Mouse (Mus musculus) embryonic facial prominence, embryonic 11.5 days (tissue): ENCODE data around the gene Pak1. TPM values are rescaled to one million over a fixed set of nuclear protein-coding genes. Genes with fewer than 3 reads are reported as not detected.

Experiments used
- ATAC-seq: fragments of 200-750 bp; cut with Nextera tagmentation; replicated peaks from 2 replicates; pipeline ENCODE4 v1.8.0; 2017; ENCODE audit warnings: low read depth; ENCODE audit not compliant: insufficient number of reproducible peaks, low FRiP score, low TSS enrichment
- DNase-seq: peaks from one replicate; pipeline ENCODE4 v3.0.0-alpha.2; 2015; ENCODE audit warnings: low spot score
- H3K27ac ChIP-seq: fragments of 300-500 bp; sonication (generic); replicated peaks from 2 replicates; pipeline ENCODE4 v1.5.1; 2014; ENCODE audit warnings: mild to moderate bottlenecking, low read depth, low read length, control low read depth
- H3K27me3 ChIP-seq: fragments of 300-500 bp; sonication (generic); 2 replicates; pipeline ENCODE4 v1.6.1; 2014; ENCODE audit warnings: mild to moderate bottlenecking, low read length, moderate library complexity, mixed read lengths; ENCODE audit not compliant: control insufficient read depth, insufficient read depth
- H3K36me3 ChIP-seq: fragments of 300-500 bp; sonication (generic); replicated peaks from 2 replicates; pipeline ENCODE4 v1.6.1; 2014; ENCODE audit warnings: low read depth, mild to moderate bottlenecking, low read length, moderate library complexity, mixed read lengths; ENCODE audit not compliant: control insufficient read depth, insufficient read depth
- H3K4me1 ChIP-seq: fragments of 300-500 bp; sonication (generic); 2 replicates; pipeline ENCODE4 v1.6.1; 2014; ENCODE audit warnings: low read length, mixed read lengths; ENCODE audit not compliant: control insufficient read depth, insufficient read depth
- H3K4me2 ChIP-seq: fragments of 300-500 bp; sonication (generic); 2 replicates; pipeline ENCODE4 v1.6.1; 2014; ENCODE audit warnings: low read depth, mild to moderate bottlenecking, control low read depth, low read length, moderate library complexity
- H3K4me3 ChIP-seq: fragments of 300-500 bp; sonication (generic); 2 replicates; pipeline ENCODE4 v1.5.1; 2014; ENCODE audit warnings: low read depth, low read length, control low read depth
- H3K9ac ChIP-seq: fragments of 300-500 bp; sonication (generic); replicated peaks from 2 replicates; pipeline ENCODE4 v1.6.1; 2014; ENCODE audit warnings: mild to moderate bottlenecking, control low read depth, low read length
- H3K9me3 ChIP-seq: fragments of 300-500 bp; sonication (generic); replicated peaks from 2 replicates; pipeline ENCODE4 v1.6.1; 2016; ENCODE audit warnings: mild to moderate bottlenecking, low read length, inconsistent platforms, mixed read lengths; ENCODE audit not compliant: control insufficient read depth
- WGBS: fragments of 180-500 bp; shearing (Covaris S2); extraction: QIAGEN DNeasy Blood & Tissue Kit; methylation state at CpG from one replicate; pipeline ENCODE4 v1.1.7; 2014; 5-methylcytosine and 5-hydroxymethylcytosine counted together
- polyA plus RNA-seq: library from polyadenylated mRNA; unstranded; fragments of >200 nt; fragmentation: Nextera tagmentation; extraction: Ambion mirVana; gene quantifications from 2 replicates; pipeline ENCODE4 v1.2.1, GENCODE M21; 2014

Gene Pak1
- 47.7 and 51.4 TPM in 2 replicates for polyA plus RNA-seq

DNA sequence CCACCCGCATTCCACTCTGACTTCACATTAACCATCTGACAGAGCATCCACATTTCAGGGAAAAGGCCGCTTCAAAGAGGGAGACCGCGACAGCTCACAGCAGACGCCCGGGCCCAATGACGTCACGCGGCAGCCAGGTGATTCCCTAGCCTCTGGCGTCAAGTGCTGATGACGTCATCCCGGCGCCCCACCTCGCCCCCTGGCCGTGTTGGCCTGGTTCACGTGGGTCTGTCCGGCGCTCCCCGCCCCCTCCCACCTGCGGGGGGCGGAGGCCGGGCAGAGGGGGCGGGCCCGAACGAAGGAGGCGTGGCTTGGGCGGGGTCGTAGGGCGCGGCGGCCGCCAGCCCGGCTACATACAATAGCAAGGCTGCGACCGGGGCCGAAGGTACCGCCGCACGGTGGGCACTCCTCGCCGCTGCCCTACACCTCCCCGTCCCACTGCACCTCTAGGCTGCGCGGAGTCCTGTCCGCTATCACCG is at the start of gene Pak1:
Pak1 (plus strand) TSS at position 352 of the 479 bp plus-strand sequence.
- DNase-seq (peak; percentile 88), ATAC-seq (peak; percentile 96)
- peak within 1 kb of the TSS; percentile 89 for H3K4me2 ChIP-seq
- peak within 1 kb of the TSS; percentile 83 for H3K4me3 ChIP-seq
- no peaks in the 10 kb centered on the region for H3K27me3 ChIP-seq
- H3K9ac ChIP-seq = peak within 1 kb of the TSS; percentile 83
- no peaks in the 10 kb centered on the region for H3K9me3 ChIP-seq
- H3K4me1 ChIP-seq = no peaks in the 10 kb centered on the region
- peak within 1 kb of the TSS; percentile 31; the same call in 1 of the 2 replicates for H3K27ac ChIP-seq
- under 1% methylated on average over 24 of the region's 46 CpGs for WGBS
- no peaks in the 10 kb centered on the region for H3K36me3 ChIP-seq

- DNase-seq = peak; percentile 38
- H3K9me3 ChIP-seq = no peaks in the 10 kb centered on the region
- no peak overlapping the region for H3K9ac ChIP-seq
- peaks cover 2% of the 10 kb centered on the region; the same call in 1 of the 2 replicates for H3K27me3 ChIP-seq
- no peak overlapping the region for H3K27ac ChIP-seq
- no peaks in the 10 kb centered on the region; the same call in 1 of the 2 replicates for H3K4me1 ChIP-seq
- 39% methylated on average over 10 of the region's 10 CpGs for WGBS
- no peaks in the 10 kb centered on the region for H3K36me3 ChIP-seq
- no peak overlapping the region for H3K4me3 ChIP-seq
- no peak overlapping the region for H3K4me2 ChIP-seq
- ATAC-seq = no peak
Measured at GRCm38 (mm10) chr7:97740948-97741347, 47.4 kb upstream of the Pak1 start.

DNA sequence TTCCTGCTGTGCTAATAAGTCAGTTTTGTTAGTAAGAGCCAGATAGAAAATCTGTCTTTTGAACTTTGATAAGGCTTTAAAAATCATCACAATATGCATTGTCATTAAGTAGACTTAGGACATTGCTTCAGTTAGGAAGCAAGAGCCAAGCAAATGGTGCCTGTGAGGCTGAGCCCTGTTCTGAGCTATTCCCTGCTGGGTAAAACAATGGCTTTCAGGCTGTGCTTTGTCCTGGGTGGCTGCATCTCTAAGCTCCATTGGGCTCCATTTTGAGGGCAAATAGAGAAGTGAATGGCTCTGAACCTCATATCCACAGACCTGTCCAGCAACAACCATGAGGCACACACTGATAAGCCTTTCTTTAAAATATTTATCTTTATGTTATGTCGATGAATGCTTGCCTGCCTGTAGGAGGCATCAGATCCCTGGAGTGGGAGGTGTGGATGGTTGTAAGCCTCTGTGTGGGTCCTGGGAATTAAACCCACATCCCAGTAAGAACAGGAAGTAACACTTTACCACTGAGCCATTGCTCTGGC is 46.5 kb upstream of the Pak1 start:
- H3K36me3 ChIP-seq = no peaks in the 10 kb centered on the region
- no peaks in the 10 kb centered on the region for H3K9me3 ChIP-seq
- DNase-seq (no peak), ATAC-seq (no peak)
- 32% methylated on average over 1 of the region's 1 CpGs for WGBS
- H3K4me2 ChIP-seq = no peak overlapping the region
- no peak overlapping the region for H3K4me3 ChIP-seq
- no peaks in the 10 kb centered on the region; the same call in 1 of the 2 replicates for H3K4me1 ChIP-seq
- no peak overlapping the region for H3K9ac ChIP-seq
- H3K27ac ChIP-seq = no peak overlapping the region
- H3K27me3 ChIP-seq = peaks cover 2% of the 10 kb centered on the region; the same call in 1 of the 2 replicates

- Histone ChIP-seq H3K9me3 (no peaks in the 10 kb centered on the region), H3K4me3 (no peak overlapping the region), H3K4me2 (no peak overlapping the region), H3K4me1 (no peaks in the 10 kb centered on the region; the same call in 1 of the 2 replicates), H3K36me3 (no peaks in the 10 kb centered on the region), H3K27ac (no peak overlapping the region), H3K27me3 (no peaks in the 10 kb centered on the region), H3K9ac (no peak overlapping the region)
- ATAC-seq = no peak
- DNase-seq = peak; percentile 79
- 13% methylated on average over 3 of the region's 3 CpGs for WGBS
Measured at GRCm38 (mm10) chr7:97745299-97745698, 43.0 kb upstream of the Pak1 start.

DNA sequence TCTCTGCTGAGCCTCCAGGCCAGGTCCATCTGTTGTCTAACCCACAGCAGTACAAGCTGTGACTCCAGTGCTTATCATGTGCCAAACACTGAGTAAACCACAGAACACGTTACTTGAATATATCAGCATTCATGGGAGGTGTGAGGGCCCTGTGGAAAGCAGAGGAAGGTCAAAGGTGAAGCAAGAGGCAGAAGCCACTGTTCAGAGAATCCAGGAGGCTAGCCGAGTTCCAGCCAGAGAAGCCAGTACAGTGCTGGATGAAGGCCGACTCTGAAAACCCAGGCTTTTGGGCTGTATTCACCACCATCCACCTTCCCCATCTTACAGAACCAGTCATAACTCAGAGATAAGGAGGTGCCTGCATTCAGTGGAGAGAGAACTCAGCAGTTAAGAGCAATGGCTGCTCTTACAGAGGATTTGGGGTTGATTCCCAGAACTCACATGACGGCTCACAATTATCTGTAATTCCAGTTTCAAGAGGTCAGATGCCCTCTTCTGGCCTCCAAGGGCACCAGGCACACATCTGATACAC is 41.1 kb upstream of the Pak1 start:
- no peaks in the 10 kb centered on the region; the same call in 1 of the 2 replicates for H3K4me1 ChIP-seq
- WGBS = 68% methylated on average over 4 of the region's 4 CpGs
- no peaks in the 10 kb centered on the region for H3K9me3 ChIP-seq
- DNase-seq = no peak
- H3K4me3 ChIP-seq = no peak overlapping the region
- H3K27ac ChIP-seq = no peak overlapping the region
- H3K9ac ChIP-seq = no peak overlapping the region
- no peak for ATAC-seq
- no peak overlapping the region for H3K4me2 ChIP-seq
- no peaks in the 10 kb centered on the region for H3K36me3 ChIP-seq
- H3K27me3 ChIP-seq = no peaks in the 10 kb centered on the region

DNA sequence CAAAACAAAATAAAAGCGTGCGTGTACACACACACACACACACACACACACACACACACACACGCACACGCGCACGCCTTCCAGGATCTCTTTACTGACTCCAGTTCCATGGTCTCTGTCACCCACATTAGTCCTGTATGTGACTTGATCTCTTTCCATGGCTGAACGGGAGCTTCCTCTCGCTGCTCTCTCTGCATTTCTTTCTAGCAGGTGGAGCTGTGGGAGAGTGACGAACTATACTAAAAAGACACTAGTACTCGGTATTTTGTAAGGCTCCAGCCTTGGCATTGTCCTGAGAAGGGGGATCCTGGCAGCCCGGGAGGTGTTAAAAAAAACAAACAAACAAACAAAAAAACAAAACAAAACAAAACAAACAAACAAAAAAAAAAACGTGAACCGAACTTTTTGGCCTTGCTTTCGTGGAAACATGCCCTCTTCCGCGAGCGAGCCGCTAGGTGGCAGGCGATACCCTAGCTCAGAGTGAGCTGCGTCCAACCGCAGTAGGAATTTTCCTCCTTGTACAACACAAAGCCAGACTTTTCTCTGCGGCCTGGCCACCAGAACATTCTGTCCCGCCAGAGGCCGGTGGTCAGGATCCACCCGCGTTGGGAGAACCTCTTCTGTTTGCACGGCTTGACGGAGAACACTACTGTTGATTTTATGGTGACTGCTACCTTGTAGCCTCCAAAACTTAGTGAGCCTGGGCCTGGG is 40.4 kb upstream of the Pak1 start:
- no peaks in the 10 kb centered on the region for H3K36me3 ChIP-seq
- DNase-seq (peak; percentile 88), ATAC-seq (peak; percentile 66)
- no peak overlapping the region for H3K9ac ChIP-seq
- H3K4me1 ChIP-seq = no peaks in the 10 kb centered on the region; the same call in 1 of the 2 replicates
- H3K4me2 ChIP-seq = no peak overlapping the region
- H3K27me3 ChIP-seq = no peaks in the 10 kb centered on the region
- H3K4me3 ChIP-seq = no peak overlapping the region
- no peak overlapping the region for H3K27ac ChIP-seq
- 28% methylated on average over 28 of the region's 28 CpGs for WGBS
- H3K9me3 ChIP-seq = no peaks in the 10 kb centered on the region

GRCm38 (mm10) chr7:97748527-97749206 is 39.7 kb upstream of the Pak1 start:
- no peak overlapping the region for H3K4me2 ChIP-seq
- ATAC-seq (no peak), DNase-seq (no peak)
- peak overlapping the region; percentile 9; the same call in 1 of the 2 replicates for H3K9ac ChIP-seq
- H3K27me3 ChIP-seq = no peaks in the 10 kb centered on the region
- H3K36me3 ChIP-seq = no peaks in the 10 kb centered on the region
- H3K4me1 ChIP-seq = no peaks in the 10 kb centered on the region; the same call in 1 of the 2 replicates
- H3K4me3 ChIP-seq = no peak overlapping the region
- no peaks in the 10 kb centered on the region for H3K9me3 ChIP-seq
- WGBS = 65% methylated on average over 10 of the region's 10 CpGs
- no peak overlapping the region for H3K27ac ChIP-seq
